Mouse (Mus musculus): ENCODE results near the gene Ccn2. TPM values are rescaled to one million over a fixed set of nuclear protein-coding genes. Genes with fewer than 3 reads are reported as not detected.

Ccn2 gene
- total and polyA plus RNA-seq, 3 experiments, result not detected

GRCm38 (mm10) chr10:24581076-24581475 lies 14.2 kb upstream of the Ccn2 start:
- H3K9ac ChIP-seq (ENCODE audit: insufficient read depth, low read depth), result no peak overlapping the region
- no peaks in the 10 kb centered on the region; a peak in 1 of 4 replicates for H3K4me1 ChIP-seq (ENCODE audit: control insufficient read depth in 1 of 2, insufficient read depth in 2 of 2)
- H3K4me2 ChIP-seq (ENCODE audit: insufficient read depth, low read depth, poor library complexity, severe bottlenecking), result no peak overlapping the region
- dilution Hi-C loops (cut with MboI; ENCODE audit: extremely low pct_ligation_motif_present, extremely low pct_unique_long_range_greater_than_20kb, low sequenced_read_pairs) (no loop called here), in situ Hi-C loops (cut with MboI; ENCODE audit: low pct_ligation_motif_present, low pct_unique_long_range_greater_than_20kb, low sequenced_read_pairs) (no loop called here)
- TF ChIP-seq USF2 (conservative IDR thresholded peaks at IDR 0.05; ENCODE audit: low read depth, low read length) (no peak), NRF1 (IDR thresholded peaks at IDR 0.05; ENCODE audit: low read depth, low read length) (no peak), MAX (IDR thresholded peaks at IDR 0.05; ENCODE audit: low read length) (no peak), PAX5 (IDR thresholded peaks at IDR 0.05; ENCODE audit: low read length) (no peak)
- H3K27me3 ChIP-seq (replicated peaks), result no peaks in the 10 kb centered on the region
- no peaks in the 10 kb centered on the region for H3K36me3 ChIP-seq (replicated peaks in 1 of 2; ENCODE audit: control insufficient read depth in 1 of 2, insufficient read depth in 1 of 2, low read length in 1 of 2)
- no peak for DNase-seq (ENCODE audit: extremely low read depth)
- H3K27ac ChIP-seq (ENCODE audit: insufficient read depth, low read depth), result no peak overlapping the region
- H3K9me3 ChIP-seq (replicated peaks; ENCODE audit: low read length), result no peaks in the 10 kb centered on the region
- H3K79me2 ChIP-seq (replicated peaks; ENCODE audit: control insufficient read depth, extremely low read depth, insufficient read depth, poor library complexity, severe bottlenecking), result no peaks in the 10 kb centered on the region
- no peak overlapping the region for H3K4me3 ChIP-seq (replicated peaks in 1 of 3; ENCODE audit: low read depth in 2 of 3, low read length in 2 of 3, poor library complexity in 1 of 3)

- no peak for DNase-seq (ENCODE audit: extremely low read depth)
- no peak overlapping the region for H3K4me3 ChIP-seq (replicated peaks in 1 of 3; ENCODE audit: low read depth in 2 of 3, low read length in 2 of 3, poor library complexity in 1 of 3)
- in situ Hi-C loops (cut with MboI; ENCODE audit: low pct_ligation_motif_present, low pct_unique_long_range_greater_than_20kb, low sequenced_read_pairs), result no loop called here
- peaks cover 0 to 11% of the 10 kb centered on the region in 2 experiments; a peak in 2 of 4 replicates for H3K4me1 ChIP-seq (ENCODE audit: control insufficient read depth in 1 of 2, insufficient read depth in 2 of 2)
- dilution Hi-C loops (cut with MboI; ENCODE audit: extremely low pct_ligation_motif_present, extremely low pct_unique_long_range_greater_than_20kb, low sequenced_read_pairs), result no loop called here
- no peaks in the 10 kb centered on the region for H3K79me2 ChIP-seq (replicated peaks; ENCODE audit: control insufficient read depth, extremely low read depth, insufficient read depth, poor library complexity, severe bottlenecking)
- H3K4me2 ChIP-seq (ENCODE audit: insufficient read depth, low read depth, poor library complexity, severe bottlenecking), result no peak overlapping the region
- H3K27ac ChIP-seq (ENCODE audit: insufficient read depth, low read depth), result no peak overlapping the region
- H3K27me3 ChIP-seq (replicated peaks), result no peaks in the 10 kb centered on the region
- H3K36me3 ChIP-seq (replicated peaks in 1 of 2; ENCODE audit: control insufficient read depth in 1 of 2, insufficient read depth in 1 of 2, low read length in 1 of 2), result no peaks in the 10 kb centered on the region
- H3K9ac ChIP-seq (ENCODE audit: insufficient read depth, low read depth), result no peak overlapping the region
- no peaks in the 10 kb centered on the region for H3K9me3 ChIP-seq (replicated peaks; ENCODE audit: low read length)
- TF ChIP-seq POLR2AphosphoS2 (IDR thresholded peaks at IDR 0.05; ENCODE audit: low read depth, low read length) (no peak), ELF1 (IDR thresholded peaks at IDR 0.05; ENCODE audit: low read depth, low read length) (no peak), NELFE (IDR thresholded peaks at IDR 0.05; ENCODE audit: low read depth, low read length) (no peak), IRF4 (IDR thresholded peaks at IDR 0.05; ENCODE audit: low read depth, low read length) (no peak), RAD21 (IDR thresholded peaks at IDR 0.05; ENCODE audit: low read depth, low read length) (no peak), JUND (conservative IDR thresholded peaks at IDR 0.05; ENCODE audit: low read depth, low read length) (no peak), ZNF384 (IDR thresholded peaks at IDR 0.05; ENCODE audit: low read depth, low read length) (no peak), GABPA (IDR thresholded peaks at IDR 0.05; ENCODE audit: insufficient replicate concordance, low read depth, low read length) (no peak), SIN3A (IDR thresholded peaks at IDR 0.05; ENCODE audit: low read length) (no peak), HCFC1 (IDR thresholded peaks at IDR 0.05; ENCODE audit: low read depth, low read length) (no peak), MAFK (IDR thresholded peaks at IDR 0.05; ENCODE audit: insufficient replicate concordance, low read length) (no peak), E2F4 (IDR thresholded peaks at IDR 0.05; ENCODE audit: insufficient replicate concordance, low read depth, low read length) (no peak), ZMIZ1 (IDR thresholded peaks at IDR 0.05; ENCODE audit: low read depth, low read length) (no peak), ZKSCAN1 (IDR thresholded peaks at IDR 0.05; ENCODE audit: borderline replicate concordance, low read depth, low read length) (no peak), EP300 (IDR thresholded peaks at IDR 0.05; ENCODE audit: low read length) (no peak), MAZ (IDR thresholded peaks at IDR 0.05; ENCODE audit: low read depth, low read length) (no peak), MAX (IDR thresholded peaks at IDR 0.05; ENCODE audit: low read length) (no peak), UBTF (IDR thresholded peaks at IDR 0.05; ENCODE audit: low read depth, low read length) (no peak)
Measured at GRCm38 (mm10) chr10:24588824-24589223, 6.4 kb upstream of the Ccn2 start.
